Mouse (Mus musculus) neural tube, embryonic 14.5 days (tissue): ENCODE results near the gene Slc25a3. TPM values are rescaled to one million over a fixed set of nuclear protein-coding genes. Genes with fewer than 3 reads are reported as not detected.
A peak's percentile ranks its signal among the peaks of the same experiment; 100 is the strongest.

Source experiments
- ATAC-seq: fragments of 200-750 bp; cut with Nextera tagmentation; 2 replicates; pipeline ENCODE4 v1.8.0; 2017; ENCODE audit warnings: low read depth, mild to moderate bottlenecking, moderate TSS enrichment, moderate library complexity
- H3K27ac ChIP-seq: fragments of 300-500 bp; sonication (generic); 2 replicates; pipeline ENCODE4 v1.5.1; 2014; ENCODE audit warnings: low read depth, mild to moderate bottlenecking, control low read depth, low read length, moderate library complexity, mixed read lengths
- H3K27me3 ChIP-seq: fragments of 300-500 bp; sonication (generic); 2 replicates; pipeline ENCODE4 v1.6.1; 2014; ENCODE audit warnings: low read length; ENCODE audit not compliant: control insufficient read depth, insufficient read depth
- H3K36me3 ChIP-seq: fragments of 300-500 bp; sonication (generic); 2 replicates; pipeline ENCODE4 v1.6.1; 2014; ENCODE audit warnings: low read length, mixed read lengths; ENCODE audit not compliant: control insufficient read depth, insufficient read depth
- H3K4me1 ChIP-seq: fragments of 300-500 bp; sonication (generic); 2 replicates; pipeline ENCODE4 v1.6.1; 2014; ENCODE audit warnings: low read length; ENCODE audit not compliant: control insufficient read depth, insufficient read depth
- H3K4me2 ChIP-seq: fragments of 300-500 bp; sonication (generic); 2 replicates; pipeline ENCODE4 v1.6.1; 2014; ENCODE audit warnings: mild to moderate bottlenecking, low read depth, low read length, control low read depth
- H3K4me3 ChIP-seq: fragments of 300-500 bp; sonication (generic); 2 replicates; pipeline ENCODE4 v1.5.1; 2014; ENCODE audit warnings: low read depth, low read length, control low read depth, mixed read lengths
- H3K9ac ChIP-seq: fragments of 300-500 bp; sonication (generic); replicated peaks from 2 replicates; pipeline ENCODE4 v1.6.1; 2014; ENCODE audit warnings: low read depth, mild to moderate bottlenecking, control low read depth, low read length, mixed read lengths
- H3K9me3 ChIP-seq: fragments of 300-500 bp; sonication (generic); 2 replicates; pipeline ENCODE4 v1.6.1; 2016; ENCODE audit warnings: low read length; ENCODE audit not compliant: control insufficient read depth
- WGBS: fragments of 180-500 bp; shearing (Covaris S2); extraction: QIAGEN DNeasy Blood & Tissue Kit; methylation state at CpG from one replicate; pipeline ENCODE4 v1.1.7; 2014; 5-methylcytosine and 5-hydroxymethylcytosine counted together
- polyA plus RNA-seq: library from polyadenylated mRNA; unstranded; fragments of >200 nt; fragmentation: Nextera tagmentation; extraction: Ambion mirVana; gene quantifications from 2 replicates; pipeline ENCODE4 v1.2.1, GENCODE M21; 2014

Slc25a3 gene
- polyA plus RNA-seq, 1 experiment from 2014 or later, result 701 TPM

DNA sequence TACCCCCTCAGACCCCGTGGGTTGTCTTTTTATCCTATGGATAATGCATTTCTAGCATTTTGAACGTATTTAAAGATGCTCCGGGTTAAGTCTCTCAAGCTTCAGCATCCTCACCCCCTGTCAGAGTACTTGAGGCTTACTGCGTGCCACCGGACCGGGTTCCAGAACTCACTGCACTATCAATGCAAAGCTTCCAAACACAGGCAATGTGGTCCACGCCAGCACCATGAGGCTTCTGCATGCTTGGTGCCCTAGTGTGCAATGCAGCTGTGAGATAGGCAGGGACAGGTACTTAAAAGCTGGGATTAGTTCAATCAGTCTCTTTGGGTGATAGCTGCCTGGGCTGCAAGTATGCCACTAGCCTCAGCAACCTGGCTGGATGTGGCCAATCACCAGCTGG is 21.6 kb upstream of the Slc25a3 start:
- Histone ChIP-seq H3K27ac (no peak overlapping the region), H3K27me3 (no peaks in the 10 kb centered on the region), H3K9ac (no peak overlapping the region), H3K4me3 (no peak overlapping the region), H3K36me3 (peaks cover 17% of the 10 kb centered on the region), H3K4me1 (no peaks in the 10 kb centered on the region), H3K4me2 (no peak overlapping the region), H3K9me3 (no peaks in the 10 kb centered on the region)
- WGBS, result 97% methylated on average over 7 of the region's 7 CpGs
- ATAC-seq, result no peak

DNA sequence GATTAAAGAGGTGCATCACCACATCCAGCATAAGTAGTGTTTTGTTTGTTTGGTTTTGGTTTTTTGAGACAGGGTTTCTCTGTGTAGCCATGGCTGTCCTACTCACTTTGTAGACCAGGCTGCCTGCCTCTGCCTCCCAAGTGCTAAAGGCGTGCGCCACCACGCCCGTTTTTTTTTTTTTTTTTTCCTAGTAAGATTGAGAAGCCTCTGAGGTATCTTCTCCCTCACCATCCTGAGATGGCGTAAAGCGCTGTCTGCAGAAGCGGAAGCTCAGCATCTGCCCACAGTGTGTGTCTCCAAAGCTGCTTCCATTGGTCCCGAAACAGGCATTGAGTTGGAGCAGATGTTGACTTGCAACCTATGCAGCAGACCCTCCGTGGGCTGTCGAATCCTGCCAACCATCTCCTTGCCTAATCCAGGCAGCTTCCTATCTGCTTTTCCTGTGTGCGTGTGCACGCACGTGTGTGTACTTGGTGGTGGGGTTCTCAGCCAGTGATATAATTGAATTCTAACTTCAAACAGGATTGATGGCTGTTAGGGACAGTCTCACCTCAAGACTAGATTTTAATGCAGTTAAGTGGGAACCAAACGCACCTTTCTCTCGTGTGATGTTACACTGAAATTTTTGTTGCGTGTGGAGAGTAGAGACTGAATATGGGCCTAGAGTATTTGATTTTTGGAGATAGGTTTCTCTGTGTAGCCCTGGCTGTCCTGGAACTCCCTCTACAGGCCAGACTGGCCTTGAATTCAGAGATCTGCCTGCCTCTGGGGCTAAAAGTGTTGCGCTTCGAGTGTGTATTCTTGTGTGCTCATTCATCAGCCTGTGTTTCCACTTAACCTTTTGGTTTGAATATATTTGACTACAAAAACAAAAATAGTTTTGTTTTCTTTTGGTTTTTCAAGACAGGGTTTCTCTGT is 19.7 kb upstream of the Slc25a3 start:
- WGBS, result 78% methylated on average over 18 of the region's 18 CpGs
- no peak for ATAC-seq
- Histone ChIP-seq H3K27ac (no peak overlapping the region), H3K36me3 (peaks cover 7% of the 10 kb centered on the region), H3K9ac (no peak overlapping the region), H3K4me2 (no peak overlapping the region), H3K27me3 (no peaks in the 10 kb centered on the region), H3K4me1 (no peaks in the 10 kb centered on the region), H3K9me3 (no peaks in the 10 kb centered on the region), H3K4me3 (no peak overlapping the region)

DNA sequence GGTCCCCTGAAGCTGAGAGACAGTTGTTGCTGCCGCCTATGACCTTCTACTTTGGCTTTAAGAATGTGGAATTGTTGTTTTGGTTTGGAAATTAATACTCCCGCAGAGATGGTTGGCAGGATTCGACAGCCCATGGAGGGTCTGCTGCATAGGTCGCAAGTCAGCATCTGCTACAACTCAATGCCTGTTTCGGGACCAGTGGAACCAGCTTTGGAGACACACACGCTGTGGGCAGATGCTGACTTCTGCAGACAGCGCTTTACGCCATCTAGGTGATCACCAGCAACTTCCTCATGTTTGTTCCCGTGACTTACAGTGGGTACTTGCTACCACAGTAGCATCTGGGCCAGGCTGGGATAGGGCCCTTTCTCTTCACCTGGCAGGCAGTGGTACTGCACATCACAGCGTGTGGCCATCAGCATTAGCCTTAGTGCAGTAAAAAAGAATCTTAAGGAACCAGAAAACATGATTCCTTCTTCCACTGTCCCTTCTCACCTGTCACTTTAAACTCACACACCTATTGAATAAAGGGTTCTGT is 18.9 kb upstream of the Slc25a3 start:
- ATAC-seq, result no peak
- Histone ChIP-seq H3K36me3 (peaks cover 7% of the 10 kb centered on the region), H3K4me2 (no peak overlapping the region), H3K27me3 (no peaks in the 10 kb centered on the region), H3K9me3 (no peaks in the 10 kb centered on the region), H3K27ac (no peak overlapping the region), H3K4me1 (no peaks in the 10 kb centered on the region), H3K4me3 (no peak overlapping the region), H3K9ac (no peak overlapping the region)
- 76% methylated on average over 10 of the region's 10 CpGs for WGBS

GRCm38 (mm10) chr10:91141564-91141963 is 17.7 kb upstream of the Slc25a3 start:
- H3K9ac ChIP-seq, result no peak overlapping the region
- H3K36me3 ChIP-seq, result peaks cover 3% of the 10 kb centered on the region
- H3K9me3 ChIP-seq, result no peaks in the 10 kb centered on the region
- no peak overlapping the region for H3K27ac ChIP-seq
- H3K4me2 ChIP-seq, result no peak overlapping the region
- H3K27me3 ChIP-seq, result no peaks in the 10 kb centered on the region
- H3K4me3 ChIP-seq, result no peak overlapping the region
- WGBS, result 34% methylated on average over 2 of the region's 2 CpGs
- peak; percentile 42; the same call in 1 of the 2 replicates for ATAC-seq
- no peaks in the 10 kb centered on the region for H3K4me1 ChIP-seq

DNA sequence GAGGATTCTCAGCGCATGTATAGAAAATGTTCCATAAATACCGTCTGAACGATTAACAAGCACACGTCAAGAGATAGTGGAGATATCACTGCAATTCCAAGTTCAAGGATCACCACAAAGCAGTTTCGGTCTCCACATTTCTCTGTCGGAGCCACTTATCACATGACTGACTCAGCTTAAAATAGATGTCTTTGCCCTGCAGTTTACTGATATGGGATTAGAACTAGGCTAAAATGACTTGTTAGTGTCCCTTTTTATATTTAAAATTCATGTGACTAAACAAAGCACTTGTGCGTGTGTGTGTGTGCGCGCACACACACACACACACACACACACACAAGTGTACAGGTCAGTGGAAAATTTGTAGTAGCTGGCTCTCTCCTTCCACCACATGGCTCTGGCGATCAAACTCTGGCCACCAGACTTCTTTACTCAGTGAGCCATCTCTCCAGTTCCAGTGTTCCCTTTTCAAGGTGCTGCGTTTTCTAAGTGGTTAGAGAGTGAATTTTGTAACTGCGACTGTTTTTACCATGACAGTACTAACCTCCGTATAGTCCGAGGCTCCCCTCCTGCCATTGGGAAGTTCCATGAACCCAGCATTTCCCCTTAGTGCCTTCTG is 15.4 kb upstream of the Slc25a3 start:
- ATAC-seq, result no peak
- Histone ChIP-seq H3K4me2 (no peak overlapping the region), H3K9ac (no peak overlapping the region), H3K27me3 (no peaks in the 10 kb centered on the region), H3K36me3 (no peaks in the 10 kb centered on the region), H3K4me3 (no peak overlapping the region), H3K9me3 (no peaks in the 10 kb centered on the region), H3K4me1 (no peaks in the 10 kb centered on the region), H3K27ac (no peak overlapping the region)
- WGBS, result 93% methylated on average over 14 of the region's 14 CpGs

GRCm38 (mm10) chr10:91138317-91138716 is 14.5 kb upstream of the Slc25a3 start:
- Histone ChIP-seq H3K27me3 (no peaks in the 10 kb centered on the region), H3K9me3 (no peaks in the 10 kb centered on the region), H3K4me2 (no peak overlapping the region), H3K4me3 (no peak overlapping the region), H3K36me3 (no peaks in the 10 kb centered on the region), H3K4me1 (no peaks in the 10 kb centered on the region), H3K27ac (no peak overlapping the region), H3K9ac (no peak overlapping the region)
- no peak for ATAC-seq
- WGBS, result 81% methylated on average over 3 of the region's 3 CpGs

- H3K4me2 ChIP-seq, result no peak overlapping the region
- no peaks in the 10 kb centered on the region for H3K36me3 ChIP-seq
- H3K9me3 ChIP-seq, result no peaks in the 10 kb centered on the region
- H3K4me3 ChIP-seq, result no peak overlapping the region
- no peaks in the 10 kb centered on the region for H3K27me3 ChIP-seq
- ATAC-seq, result no peak
- H3K9ac ChIP-seq, result no peak overlapping the region
- no peaks in the 10 kb centered on the region for H3K4me1 ChIP-seq
- H3K27ac ChIP-seq, result no peak overlapping the region
- 65% methylated on average over 9 of the region's 9 CpGs for WGBS
Measured at GRCm38 (mm10) chr10:91137400-91137799, 13.5 kb upstream of the Slc25a3 start.

DNA sequence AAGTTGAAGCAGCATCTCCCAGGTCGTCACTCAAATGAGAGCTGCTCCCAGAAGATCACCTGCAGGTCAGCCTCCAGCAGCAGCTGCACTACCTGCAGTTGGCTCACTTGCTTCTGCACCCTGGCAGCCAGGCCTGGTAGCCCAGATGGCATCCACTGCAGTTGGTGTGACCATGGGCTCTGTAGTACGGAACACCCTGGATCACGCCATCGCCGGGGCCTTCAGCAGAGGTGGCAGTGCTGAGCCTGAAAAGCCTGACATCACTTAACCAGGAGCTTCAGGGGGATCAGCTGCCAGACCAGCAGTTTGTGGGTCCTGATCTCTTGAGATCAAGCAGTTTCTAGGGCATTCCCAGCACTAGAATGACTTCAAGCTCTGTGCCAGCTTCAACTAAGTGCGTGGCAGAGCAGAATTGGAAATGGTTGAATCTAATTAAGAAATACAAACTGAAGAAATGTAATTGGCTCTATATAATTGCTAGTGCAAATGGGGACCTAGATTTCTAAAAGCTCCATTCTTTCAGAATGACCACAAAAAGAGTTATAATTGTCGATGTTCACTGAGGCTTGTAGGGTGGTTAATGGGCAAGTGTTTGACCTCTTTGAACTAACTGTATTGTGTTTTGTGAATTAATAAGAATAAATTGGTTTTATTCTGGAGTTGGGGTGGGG is 11.6 kb upstream of the Slc25a3 start:
- Histone ChIP-seq H3K27ac (no peak overlapping the region), H3K27me3 (no peaks in the 10 kb centered on the region), H3K4me2 (no peak overlapping the region), H3K4me3 (no peak overlapping the region), H3K36me3 (no peaks in the 10 kb centered on the region), H3K4me1 (no peaks in the 10 kb centered on the region), H3K9me3 (no peaks in the 10 kb centered on the region), H3K9ac (no peak overlapping the region)
- WGBS, result 86% methylated on average over 7 of the region's 7 CpGs
- no peak for ATAC-seq

GRCm38 (mm10) chr10:91131565-91131964 is 7.7 kb upstream of the Slc25a3 start:
- Histone ChIP-seq H3K27me3 (no peaks in the 10 kb centered on the region), H3K36me3 (no peaks in the 10 kb centered on the region), H3K9me3 (no peaks in the 10 kb centered on the region), H3K9ac (no peak overlapping the region), H3K27ac (no peak overlapping the region), H3K4me3 (no peak overlapping the region), H3K4me2 (no peak overlapping the region), H3K4me1 (no peaks in the 10 kb centered on the region)
- ATAC-seq, result no peak
- WGBS, result 61% methylated on average over 1 of the region's 1 CpGs
